Mouse (Mus musculus) lung, embryonic 15.5 days (tissue): ENCODE data around the gene Pnpla8. TPM values are rescaled to one million over a fixed set of nuclear protein-coding genes. Genes with fewer than 3 reads are reported as not detected.

ENCODE experiments used
- microRNA-seq: library from miRNA; unstranded; fragments of <30 nt; microRNA quantifications from one replicate; pipeline ENCODE4, GENCODE M21; 2016
- polyA plus RNA-seq: library from polyadenylated mRNA; unstranded; fragments of >200 nt; fragmentation: Nextera tagmentation; extraction: Ambion mirVana; gene quantifications from 2 replicates; pipeline ENCODE4 v1.2.1, GENCODE M21; 2015

Gene Pnpla8
- polyA plus RNA-seq, 1 experiment from 2014 or later, result 65.2 TPM

Small RNA genes within 50 kb of the gene (microRNA-seq; reads per million reads assigned to microRNA genes)
- gene Mir5627, result 0.56 reads per million

Other genes with a start within 250 kb of the Pnpla8 start
- 21.8 and 22.1 TPM in 2 replicates for gene Dnajb9, start 11.0 kb upstream of the Pnpla8 start, polyA plus RNA-seq
- 18.8 and 22.0 TPM in 2 replicates for gene Nrcam, start 107.5 kb downstream of the Pnpla8 start, polyA plus RNA-seq